ENCODE assay signal across 13 mouse cellular contexts in the genomic region with DNA sequence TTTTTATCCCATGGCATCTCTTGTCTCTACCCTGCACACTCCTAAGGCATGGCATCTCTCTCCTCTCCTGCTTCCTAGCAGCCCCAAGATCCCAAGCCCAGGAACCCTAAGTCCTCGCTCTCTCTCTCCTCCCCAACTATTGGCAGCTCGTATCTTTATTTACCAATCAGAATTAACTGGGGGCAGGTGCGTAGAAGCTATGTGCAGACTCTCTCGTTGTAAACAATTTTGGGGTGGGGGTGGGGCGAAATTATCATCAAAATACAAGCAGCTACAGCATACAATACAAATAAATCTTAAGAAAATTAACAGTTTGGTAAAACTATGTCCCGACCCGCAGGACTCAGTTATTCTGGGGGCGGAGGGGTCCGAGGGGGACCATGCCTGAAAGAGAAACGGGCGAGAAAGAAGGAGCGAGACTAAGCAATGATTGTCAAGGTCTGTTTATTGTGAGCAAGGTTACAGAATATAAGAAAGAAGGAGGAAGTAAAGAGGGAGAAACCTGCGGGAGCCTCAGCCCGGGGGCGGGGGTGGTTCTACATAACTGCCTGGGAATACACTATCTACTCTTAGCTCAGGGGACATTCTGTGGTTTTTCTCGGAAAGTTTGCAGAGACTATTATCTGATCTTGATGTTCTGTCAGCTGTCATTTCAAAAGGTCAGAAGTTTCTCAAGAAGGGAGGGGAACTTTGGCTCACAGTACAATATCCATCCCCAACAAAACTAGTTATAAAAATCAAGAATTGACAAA. TPM values are rescaled to one million over a fixed set of nuclear protein-coding genes. Genes with fewer than 3 reads are reported as not detected.
A peak's percentile ranks its signal among the peaks of the same experiment; 100 is the strongest.
DNase-seq lines count a peak whose midpoint lies in the region; ATAC-seq and TF ChIP-seq lines count a peak whose summit lies in the region.
"Had no signal": no experiment of that assay in that cellular context is flagged by ENCODE, and none has a peak within 500 bp of the region (broad histone marks: within the 10 kb centered on the region; RNA-seq: fewer than 3 reads in every experiment).

No protein-coding gene starts in this region.

- H3K36me3 ChIP-seq in liver, embryonic 14.5 days (replicated peaks; ENCODE audit: control insufficient read depth, insufficient read depth, low read depth): no peaks in the 10 kb centered on the region
- H3K36me3 ChIP-seq in spleen, adult 2 months (ENCODE audit: control insufficient read depth, insufficient read depth, low read length): no peaks in the 10 kb centered on the region
- no peaks in the 10 kb centered on the region for H3K36me3 ChIP-seq in hindbrain, embryonic 11.5 days (ENCODE audit: control insufficient read depth, insufficient read depth, low read length)
- H3K36me3 ChIP-seq in forebrain, embryonic 11.5 days (ENCODE audit: control insufficient read depth, insufficient read depth, low read length): no peaks in the 10 kb centered on the region

- H3K4me3 ChIP-seq in liver, embryonic 14.5 days (ENCODE audit: insufficient read depth in 1 of 2, low read depth in 2 of 2, low read length in 2 of 2): peak overlapping the region; percentile 14 to 51; a peak in 3 of 4 replicates
- H3K4me3 ChIP-seq in spleen, adult 2 months (ENCODE audit: extremely low read depth, insufficient read depth, insufficient read length): no peak overlapping the region; the same call in 1 of the 2 replicates
- no peak overlapping the region for H3K4me3 ChIP-seq in hindbrain, embryonic 11.5 days (ENCODE audit: low read depth, low read length)
- no peak overlapping the region for H3K4me3 ChIP-seq in forebrain, embryonic 11.5 days (ENCODE audit: low read depth, low read length)
- H3K4me3 ChIP-seq: myocyte had no signal

- ATAC-seq in liver, embryonic 14.5 days (ENCODE audit: insufficient read depth): peak; percentile 91
- ATAC-seq in hindbrain, embryonic 11.5 days (ENCODE audit: low FRiP score): no peak
- ATAC-seq in forebrain, embryonic 11.5 days (replicated peaks; ENCODE audit: low FRiP score): no peak

- 28% methylated on average over 16 of the region's 16 CpGs for WGBS in liver, embryonic 14.5 days (ENCODE audit: insufficient replicate concordance)
- 35% methylated on average over 16 of the region's 16 CpGs for WGBS in spleen, adult 2 months
- 85% methylated on average over 16 of the region's 16 CpGs for WGBS in hindbrain, embryonic 11.5 days
- 86% methylated on average over 16 of the region's 16 CpGs for WGBS in forebrain, embryonic 11.5 days

- peak overlapping the region; percentile 46 for H3K4me2 ChIP-seq in liver, embryonic 14.5 days (ENCODE audit: low read depth)
- no peak overlapping the region for H3K4me2 ChIP-seq in hindbrain, embryonic 11.5 days (replicated peaks; ENCODE audit: low read depth, low read length)
- H3K4me2 ChIP-seq in forebrain, embryonic 11.5 days (ENCODE audit: low read depth, low read length, severe bottlenecking): no peak overlapping the region

- H3K27ac ChIP-seq in liver, embryonic 14.5 days: peak overlapping the region; percentile 15; the same call in 1 of the 2 replicates
- peak overlapping the region; percentile 77 for H3K27ac ChIP-seq in spleen, adult 2 months (ENCODE audit: insufficient read depth, low read length)
- no peak overlapping the region for H3K27ac ChIP-seq in hindbrain, embryonic 11.5 days (ENCODE audit: low read depth, low read length)
- no peak overlapping the region for H3K27ac ChIP-seq in forebrain, embryonic 11.5 days (ENCODE audit: low read depth, low read length)

- H3K9me3 ChIP-seq in liver, embryonic 14.5 days (ENCODE audit: control insufficient read depth, low read length): no peaks in the 10 kb centered on the region
- H3K9me3 ChIP-seq in hindbrain, embryonic 11.5 days (ENCODE audit: control insufficient read depth, low read length): no peaks in the 10 kb centered on the region
- no peaks in the 10 kb centered on the region for H3K9me3 ChIP-seq in forebrain, embryonic 11.5 days (ENCODE audit: control insufficient read depth, low read length)

- TF ChIP-seq CTCF in liver, embryonic 14.5 days (IDR thresholded peaks at IDR 0.05; ENCODE audit: low read depth): no peak
- TF ChIP-seq CTCF in spleen, adult 2 months (IDR thresholded peaks at IDR 0.05; ENCODE audit: extremely low read depth, insufficient read depth, insufficient read length, insufficient replicate concordance): no peak

- TF ChIP-seq EP300 in liver, embryonic 14.5 days (IDR thresholded peaks at IDR 0.05; ENCODE audit: low read depth): peak; percentile 36

- DNase-seq in B cell, adult 2 months: peak; percentile 2 to 5
- DNase-seq in T-cell, adult 2 months (ENCODE audit: low spot score): peak; percentile 29
- peak; percentile 17 to 72 (median 37) for DNase-seq in liver, embryonic 14.5 days (ENCODE audit: low read depth in 3 of 3, low spot score in 3 of 3)
- DNase-seq in spleen, adult 2 months (ENCODE audit: low read depth in 1 of 2, low spot score in 2 of 2): peak; percentile 14
- DNase-seq in cerebellum, adult 9-10 months: no peak
- no peak for DNase-seq in hindbrain, embryonic 11.5 days (ENCODE audit: low spot score)
- DNase-seq in forebrain, embryonic 11.5 days (ENCODE audit: low spot score): no peak
- no peak for DNase-seq in neural tube, embryonic 10.5 days (ENCODE audit: extremely low spot score, low spot score)
- DNase-seq: embryo, embryonic 11 days; heart, postnatal 14 days; kidney, postnatal 25 days had no signal

- peak overlapping the region; percentile 34 for H3K9ac ChIP-seq in liver, embryonic 14.5 days (replicated peaks)
- H3K9ac ChIP-seq in hindbrain, embryonic 11.5 days (ENCODE audit: low read depth, low read length): no peak overlapping the region
- H3K9ac ChIP-seq in forebrain, embryonic 11.5 days (ENCODE audit: low read length): no peak overlapping the region

- peaks cover 8 to 27% of the 10 kb centered on the region in 2 experiments for H3K4me1 ChIP-seq in liver, embryonic 14.5 days (replicated peaks; ENCODE audit: control insufficient read depth in 2 of 2, insufficient read depth in 2 of 2, low read length in 1 of 2)
- peaks cover 4% of the 10 kb centered on the region; the same call in 1 of the 2 replicates for H3K4me1 ChIP-seq in spleen, adult 2 months (ENCODE audit: control insufficient read depth, insufficient read depth, insufficient read length)
- H3K4me1 ChIP-seq in hindbrain, embryonic 11.5 days (replicated peaks; ENCODE audit: control insufficient read depth, insufficient read depth, low read length): no peaks in the 10 kb centered on the region
- H3K4me1 ChIP-seq in forebrain, embryonic 11.5 days (replicated peaks; ENCODE audit: control insufficient read depth, insufficient read depth, low read length): no peaks in the 10 kb centered on the region

- H3K27me3 ChIP-seq in liver, embryonic 14.5 days (ENCODE audit: control insufficient read depth, insufficient read depth, low read length): no peaks in the 10 kb centered on the region
- no peaks in the 10 kb centered on the region for H3K27me3 ChIP-seq in spleen, adult 2 months (ENCODE audit: control insufficient read depth, insufficient read depth, low read length)
- no peaks in the 10 kb centered on the region for H3K27me3 ChIP-seq in hindbrain, embryonic 11.5 days (ENCODE audit: control insufficient read depth, insufficient read depth, low read length)
- H3K27me3 ChIP-seq in forebrain, embryonic 11.5 days (ENCODE audit: control insufficient read depth, insufficient read depth, low read length): no peaks in the 10 kb centered on the region

- no peak for TF ChIP-seq POLR2A in spleen, adult 2 months (IDR thresholded peaks at IDR 0.05; ENCODE audit: low read depth, low read length)

RNA-seq across cellular contexts. Expression of a gene that starts 16.0 kb away (rescaled TPM):
- not detected in 2 replicates for polyA plus RNA-seq in liver, embryonic 14.5 days (2012; rRNA removed)
- polyA plus RNA-seq in liver, embryonic 14.5 days (2014; fragmentation: Nextera tagmentation; extraction: Ambion mirVana): not detected in 2 replicates
- 0.07 TPM in 1 of 2 replicates, not detected in the other for polyA plus RNA-seq in spleen, adult 2 months (2012; rRNA removed)
- not detected in 2 replicates for polyA plus RNA-seq in hindbrain, embryonic 11.5 days (2014; fragmentation: Nextera tagmentation; extraction: Ambion mirVana)
- not detected in 2 replicates for polyA plus RNA-seq in forebrain, embryonic 11.5 days (2014; fragmentation: Nextera tagmentation; extraction: Ambion mirVana)
- polyA plus RNA-seq: limb, embryonic 14.5 days; myocyte had no signal

RNA-seq across cellular contexts. Expression of a gene that starts 34.7 kb away (rescaled TPM):
- not detected in 2 replicates for polyA plus RNA-seq in liver, embryonic 14.5 days (2012; rRNA removed)
- not detected in 2 replicates for polyA plus RNA-seq in liver, embryonic 14.5 days (2014; fragmentation: Nextera tagmentation; extraction: Ambion mirVana)
- polyA plus RNA-seq in spleen, adult 2 months (2012; rRNA removed): not detected in 2 replicates
- not detected in 2 replicates for polyA plus RNA-seq in hindbrain, embryonic 11.5 days (2014; fragmentation: Nextera tagmentation; extraction: Ambion mirVana)
- not detected in 2 replicates for polyA plus RNA-seq in forebrain, embryonic 11.5 days (2014; fragmentation: Nextera tagmentation; extraction: Ambion mirVana)
- polyA plus RNA-seq: limb, embryonic 14.5 days; myocyte had no signal

RNA-seq across cellular contexts. Expression of a gene that starts 50.0 kb away (rescaled TPM):
- polyA plus RNA-seq in liver, embryonic 14.5 days (2012; rRNA removed): not detected in 2 replicates
- polyA plus RNA-seq in liver, embryonic 14.5 days (2014; fragmentation: Nextera tagmentation; extraction: Ambion mirVana): not detected in 2 replicates
- 0.04 TPM in 2 replicates for polyA plus RNA-seq in spleen, adult 2 months (2012; rRNA removed)
- polyA plus RNA-seq in hindbrain, embryonic 11.5 days (2014; fragmentation: Nextera tagmentation; extraction: Ambion mirVana): 0.09 TPM in 1 of 2 replicates, not detected in the other
- not detected in 2 replicates for polyA plus RNA-seq in forebrain, embryonic 11.5 days (2014; fragmentation: Nextera tagmentation; extraction: Ambion mirVana)
- polyA plus RNA-seq: myocyte had no signal

Comparison
In these comparisons a context has a peak if more than half of its experiments do, and no peak if none do; other contexts are left out.
1. DNase-seq: peak in B cell, adult 2 months (2 of 2), T-cell, adult 2 months (single experiment), liver, embryonic 14.5 days (3 of 3) and spleen, adult 2 months (2 of 2); none in cerebellum, adult 9-10 months (single experiment), hindbrain, embryonic 11.5 days (single experiment), forebrain, embryonic 11.5 days (single experiment) and neural tube, embryonic 10.5 days (single experiment).
2. H3K27ac ChIP-seq: peak in liver, embryonic 14.5 days (single experiment) and spleen, adult 2 months (single experiment); none in hindbrain, embryonic 11.5 days (single experiment) and forebrain, embryonic 11.5 days (single experiment).
3. H3K4me3 ChIP-seq: peak in liver, embryonic 14.5 days (2 of 2); none in spleen, adult 2 months (single experiment), hindbrain, embryonic 11.5 days (single experiment) and forebrain, embryonic 11.5 days (single experiment).